ENCODE assay signal across 18 mouse cellular contexts in the genomic region with DNA sequence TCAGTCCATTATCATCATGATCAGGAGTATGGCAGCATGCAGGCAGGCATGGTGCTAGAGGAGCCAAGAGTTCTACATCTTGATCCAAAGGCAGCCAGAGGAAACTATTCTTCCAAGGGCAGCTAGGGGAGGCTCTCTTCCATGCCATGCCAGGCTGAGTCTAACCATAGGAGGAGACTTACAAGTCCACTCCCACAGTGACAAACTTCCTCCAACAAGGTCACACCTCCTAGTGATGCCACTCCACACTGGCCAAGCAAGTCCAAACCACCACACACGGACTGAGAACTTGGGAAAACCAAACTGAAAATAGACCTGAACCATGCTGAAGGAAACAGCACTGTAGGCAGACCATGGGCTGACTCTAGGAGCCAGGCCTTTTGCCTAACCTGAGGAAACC.
DNase-seq lines count a peak whose midpoint lies in the region; ATAC-seq and TF ChIP-seq lines count a peak whose summit lies in the region.
"Had no signal": no experiment of that assay in that cellular context is flagged by ENCODE, and none has a peak within 500 bp of the region (broad histone marks: within the 10 kb centered on the region; RNA-seq: fewer than 3 reads in every experiment).

No protein-coding gene starts in this region.

- no peak overlapping the region for H3K4me2 ChIP-seq in heart, embryonic 13.5 days
- no peak overlapping the region for H3K4me2 ChIP-seq in heart, embryonic 12.5 days
- H3K4me2 ChIP-seq in limb, embryonic 15.5 days, result no peak overlapping the region
- H3K4me2 ChIP-seq: heart, embryonic 15.5 days; hindbrain, embryonic 12.5 days; liver, embryonic 15.5 days had no signal

- no peak for TF ChIP-seq CTCF in bone marrow macrophage, adult 2 months (IDR thresholded peaks at IDR 0.05; ENCODE audit: low read depth, low read length)

- no peak overlapping the region for H3K4me3 ChIP-seq in heart, embryonic 13.5 days
- no peak overlapping the region for H3K4me3 ChIP-seq in heart, embryonic 12.5 days
- H3K4me3 ChIP-seq in bone marrow macrophage, adult 2 months (ENCODE audit: insufficient read depth, low read length), result no peak overlapping the region
- H3K4me3 ChIP-seq in limb, embryonic 15.5 days, result no peak overlapping the region
- H3K4me3 ChIP-seq: heart, embryonic 15.5 days; hindbrain, embryonic 12.5 days; intestine, embryonic 15.5 days; liver, embryonic 15.5 days; megakaryocyte, embryonic 14.5 days had no signal

- H3K27me3 ChIP-seq in heart, embryonic 13.5 days (replicated peaks), result no peaks in the 10 kb centered on the region
- H3K27me3 ChIP-seq in heart, embryonic 12.5 days (replicated peaks), result no peaks in the 10 kb centered on the region
- no peaks in the 10 kb centered on the region for H3K27me3 ChIP-seq in limb, embryonic 15.5 days
- H3K27me3 ChIP-seq: heart, embryonic 15.5 days; intestine, embryonic 15.5 days had no signal

- ATAC-seq in heart, embryonic 13.5 days (ENCODE audit: extremely low read depth, insufficient number of reproducible peaks, low FRiP score, low TSS enrichment), result no peak
- no peak for ATAC-seq in heart, embryonic 12.5 days (ENCODE audit: insufficient number of reproducible peaks, low FRiP score)
- no peak for ATAC-seq in limb, embryonic 15.5 days (ENCODE audit: insufficient number of reproducible peaks, low FRiP score, low TSS enrichment, low read depth)
- ATAC-seq: CD4-positive, CD25-positive, alpha-beta regulatory T cell, adult 4 months; intestine, embryonic 15.5 days had no signal

- H3K9me3 ChIP-seq in heart, embryonic 13.5 days, result no peaks in the 10 kb centered on the region
- no peaks in the 10 kb centered on the region for H3K9me3 ChIP-seq in heart, embryonic 12.5 days (replicated peaks)
- H3K9me3 ChIP-seq in limb, embryonic 15.5 days, result no peaks in the 10 kb centered on the region
- H3K9me3 ChIP-seq: heart, embryonic 15.5 days; hindbrain, embryonic 12.5 days; intestine, embryonic 15.5 days; liver, embryonic 15.5 days; megakaryocyte, embryonic 14.5 days had no signal

- TF ChIP-seq POLR2A in bone marrow macrophage, adult 2 months (IDR thresholded peaks at IDR 0.05; ENCODE audit: borderline replicate concordance, low read depth, low read length), result no peak

- no peaks in the 10 kb centered on the region for H3K36me3 ChIP-seq in heart, embryonic 13.5 days
- H3K36me3 ChIP-seq in heart, embryonic 12.5 days, result no peaks in the 10 kb centered on the region
- no peaks in the 10 kb centered on the region for H3K36me3 ChIP-seq in limb, embryonic 15.5 days
- H3K36me3 ChIP-seq: G1E; heart, embryonic 15.5 days; hindbrain, embryonic 12.5 days; intestine, embryonic 15.5 days; liver, embryonic 15.5 days had no signal

- H3K27ac ChIP-seq in heart, embryonic 13.5 days (replicated peaks), result 0 out of 2 replicates have a peak overlapping the region, but pooled peaks have one; percentile 70
- H3K27ac ChIP-seq in heart, embryonic 12.5 days (ENCODE audit: poor library complexity, severe bottlenecking), result no peak overlapping the region
- peak overlapping the region; percentile 74 for H3K27ac ChIP-seq in bone marrow macrophage, adult 2 months (ENCODE audit: insufficient read depth, low read depth, low read length)
- peak overlapping the region; percentile 84 for H3K27ac ChIP-seq in limb, embryonic 15.5 days
- H3K27ac ChIP-seq: hindbrain, embryonic 12.5 days; intestine, embryonic 15.5 days; liver, embryonic 15.5 days had no signal

- H3K9ac ChIP-seq in heart, embryonic 13.5 days, result no peak overlapping the region
- H3K9ac ChIP-seq in heart, embryonic 12.5 days, result no peak overlapping the region
- H3K9ac ChIP-seq in limb, embryonic 15.5 days, result no peak overlapping the region
- H3K9ac ChIP-seq: heart, embryonic 15.5 days; hindbrain, embryonic 12.5 days; intestine, embryonic 15.5 days; liver, embryonic 15.5 days had no signal

- WGBS in heart, embryonic 13.5 days, result 72% methylated on average over 1 of the region's 1 CpGs
- 65% methylated on average over 1 of the region's 1 CpGs for WGBS in heart, embryonic 12.5 days
- WGBS in limb, embryonic 15.5 days, result 77% methylated on average over 1 of the region's 1 CpGs

- peaks cover 57% of the 10 kb centered on the region for H3K4me1 ChIP-seq in heart, embryonic 13.5 days
- H3K4me1 ChIP-seq in heart, embryonic 12.5 days (replicated peaks), result peaks cover 57% of the 10 kb centered on the region
- H3K4me1 ChIP-seq in bone marrow macrophage, adult 2 months (ENCODE audit: control insufficient read depth, insufficient read depth, low read length), result peaks cover 17% of the 10 kb centered on the region
- H3K4me1 ChIP-seq in limb, embryonic 15.5 days, result peaks cover 26% of the 10 kb centered on the region
- H3K4me1 ChIP-seq: liver, embryonic 15.5 days had no signal

- peak; percentile 34 for DNase-seq in lung, postnatal 10 days
- no peak for DNase-seq in lung, postnatal 25 days (ENCODE audit: low spot score)
- DNase-seq in thymus, postnatal 4 days, result no peak
- no peak for DNase-seq in testis, postnatal 14 days (ENCODE audit: low spot score)
- DNase-seq: cerebellum, postnatal 10 days; gastrocnemius, postnatal 10 days; kidney, postnatal 10 days had no signal
